Mouse (Mus musculus) embryonic facial prominence, embryonic 11.5 days (tissue): ENCODE measurements around the gene Kctd10. TPM values are rescaled to one million over a fixed set of nuclear protein-coding genes. Genes with fewer than 3 reads are reported as not detected.

ENCODE experiments used
- ATAC-seq: fragments of 200-750 bp; cut with Nextera tagmentation; replicated peaks from 2 replicates; pipeline ENCODE4 v1.8.0; 2017; ENCODE audit warnings: low read depth; ENCODE audit not compliant: insufficient number of reproducible peaks, low FRiP score, low TSS enrichment
- DNase-seq: peaks from one replicate; pipeline ENCODE4 v3.0.0-alpha.2; 2015; ENCODE audit warnings: low spot score
- H3K27ac ChIP-seq: fragments of 300-500 bp; sonication (generic); replicated peaks from 2 replicates; pipeline ENCODE4 v1.5.1; 2014; ENCODE audit warnings: mild to moderate bottlenecking, low read depth, low read length, control low read depth
- H3K27me3 ChIP-seq: fragments of 300-500 bp; sonication (generic); 2 replicates; pipeline ENCODE4 v1.6.1; 2014; ENCODE audit warnings: mild to moderate bottlenecking, low read length, moderate library complexity, mixed read lengths; ENCODE audit not compliant: control insufficient read depth, insufficient read depth
- H3K36me3 ChIP-seq: fragments of 300-500 bp; sonication (generic); replicated peaks from 2 replicates; pipeline ENCODE4 v1.6.1; 2014; ENCODE audit warnings: low read depth, mild to moderate bottlenecking, low read length, moderate library complexity, mixed read lengths; ENCODE audit not compliant: control insufficient read depth, insufficient read depth
- H3K4me1 ChIP-seq: fragments of 300-500 bp; sonication (generic); 2 replicates; pipeline ENCODE4 v1.6.1; 2014; ENCODE audit warnings: low read length, mixed read lengths; ENCODE audit not compliant: control insufficient read depth, insufficient read depth
- H3K4me2 ChIP-seq: fragments of 300-500 bp; sonication (generic); 2 replicates; pipeline ENCODE4 v1.6.1; 2014; ENCODE audit warnings: low read depth, mild to moderate bottlenecking, control low read depth, low read length, moderate library complexity
- H3K4me3 ChIP-seq: fragments of 300-500 bp; sonication (generic); 2 replicates; pipeline ENCODE4 v1.5.1; 2014; ENCODE audit warnings: low read depth, low read length, control low read depth
- H3K9ac ChIP-seq: fragments of 300-500 bp; sonication (generic); replicated peaks from 2 replicates; pipeline ENCODE4 v1.6.1; 2014; ENCODE audit warnings: mild to moderate bottlenecking, control low read depth, low read length
- H3K9me3 ChIP-seq: fragments of 300-500 bp; sonication (generic); replicated peaks from 2 replicates; pipeline ENCODE4 v1.6.1; 2016; ENCODE audit warnings: mild to moderate bottlenecking, low read length, inconsistent platforms, mixed read lengths; ENCODE audit not compliant: control insufficient read depth
- WGBS: fragments of 180-500 bp; shearing (Covaris S2); extraction: QIAGEN DNeasy Blood & Tissue Kit; methylation state at CpG from one replicate; pipeline ENCODE4 v1.1.7; 2014; 5-methylcytosine and 5-hydroxymethylcytosine counted together
- polyA plus RNA-seq: library from polyadenylated mRNA; unstranded; fragments of >200 nt; fragmentation: Nextera tagmentation; extraction: Ambion mirVana; gene quantifications from 2 replicates; pipeline ENCODE4 v1.2.1, GENCODE M21; 2014

Kctd10 gene
- polyA plus RNA-seq, 1 experiment from 2014 or later: 110 TPM

- Histone ChIP-seq H3K4me2 (no peak overlapping the region), H3K4me1 (peaks cover 3% of the 10 kb centered on the region; the same call in 1 of the 2 replicates), H3K9ac (no peak overlapping the region), H3K9me3 (no peaks in the 10 kb centered on the region), H3K4me3 (no peak overlapping the region), H3K27ac (no peak overlapping the region), H3K27me3 (no peaks in the 10 kb centered on the region), H3K36me3 (no peaks in the 10 kb centered on the region)
- DNase-seq (peak; percentile 85), ATAC-seq (0 out of 2 replicates have a peak, but pooled peaks have one; percentile 58)
- 27% methylated on average over 7 of the region's 7 CpGs for WGBS
Observed at GRCm38 (mm10) chr5:114356250-114356935, 23.9 kb downstream of the Kctd10 start.

- DNase-seq (no peak), ATAC-seq (no peak)
- H3K4me3 ChIP-seq: no peak overlapping the region
- H3K4me1 ChIP-seq: no peaks in the 10 kb centered on the region
- H3K36me3 ChIP-seq: no peaks in the 10 kb centered on the region
- H3K9me3 ChIP-seq: no peaks in the 10 kb centered on the region
- no peaks in the 10 kb centered on the region for H3K27me3 ChIP-seq
- 60% methylated on average over 10 of the region's 10 CpGs for WGBS
- no peak overlapping the region for H3K4me2 ChIP-seq
- no peak overlapping the region for H3K27ac ChIP-seq
- no peak overlapping the region for H3K9ac ChIP-seq
Observed at GRCm38 (mm10) chr5:114351490-114351889, 28.8 kb downstream of the Kctd10 start.

GRCm38 (mm10) chr5:114347005-114347404 is 33.3 kb downstream of the Kctd10 start:
- Histone ChIP-seq H3K36me3 (no peaks in the 10 kb centered on the region), H3K9ac (no peak overlapping the region), H3K27me3 (no peaks in the 10 kb centered on the region), H3K4me2 (no peak overlapping the region), H3K9me3 (no peaks in the 10 kb centered on the region), H3K4me1 (no peaks in the 10 kb centered on the region), H3K4me3 (no peak overlapping the region), H3K27ac (no peak overlapping the region)
- WGBS: 85% methylated on average over 10 of the region's 10 CpGs
- DNase-seq: no peak
- ATAC-seq: no peak

DNA sequence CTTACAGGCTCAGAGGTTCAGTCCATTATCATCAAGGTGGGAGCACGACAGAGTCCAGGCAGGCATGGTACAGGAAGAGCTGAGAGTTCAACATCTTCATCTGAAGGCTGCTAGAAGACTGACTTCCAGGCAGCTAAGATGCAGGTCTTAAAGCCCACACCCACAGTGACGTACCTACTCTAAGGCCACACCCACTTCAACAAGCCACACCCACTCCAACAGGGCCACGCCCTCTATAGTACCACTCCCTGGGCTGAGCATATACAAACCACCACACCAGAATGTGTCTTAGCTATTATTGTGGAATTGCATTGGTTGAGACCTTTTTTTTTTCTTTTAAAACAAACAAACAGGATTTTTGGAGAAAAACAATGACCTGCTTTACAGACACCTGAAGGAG is 34.8 kb downstream of the Kctd10 start:
- H3K27ac ChIP-seq: no peak overlapping the region
- no peak overlapping the region for H3K9ac ChIP-seq
- H3K4me3 ChIP-seq: no peak overlapping the region
- H3K36me3 ChIP-seq: no peaks in the 10 kb centered on the region
- no peak for ATAC-seq
- no peaks in the 10 kb centered on the region for H3K4me1 ChIP-seq
- peak; percentile 23 for DNase-seq
- H3K9me3 ChIP-seq: no peaks in the 10 kb centered on the region
- no peak overlapping the region for H3K4me2 ChIP-seq
- 62% methylated on average over 3 of the region's 3 CpGs for WGBS
- no peaks in the 10 kb centered on the region for H3K27me3 ChIP-seq

DNA sequence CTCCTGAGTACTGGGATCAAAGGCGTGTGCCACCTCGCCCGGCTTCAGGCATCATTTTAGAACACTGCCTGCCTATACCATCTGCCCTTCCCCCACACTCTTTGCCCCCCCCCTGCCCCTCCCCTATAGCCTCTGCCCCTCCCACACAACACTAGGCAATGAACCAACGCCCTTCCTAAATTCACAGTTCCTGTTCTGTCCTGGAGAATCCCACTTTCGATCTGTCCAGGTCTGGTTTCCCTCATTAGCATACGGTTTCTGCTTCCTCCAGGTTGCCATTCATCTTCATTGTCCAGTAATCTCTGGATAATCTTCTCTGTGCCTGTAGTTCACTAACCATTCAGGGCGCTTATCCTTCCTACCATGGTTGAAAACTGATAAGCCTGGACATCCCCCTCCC is 36.7 kb downstream of the Kctd10 start:
- H3K4me3 ChIP-seq: no peak overlapping the region
- no peaks in the 10 kb centered on the region for H3K9me3 ChIP-seq
- DNase-seq: no peak
- 87% methylated on average over 7 of the region's 7 CpGs for WGBS
- H3K36me3 ChIP-seq: no peaks in the 10 kb centered on the region
- no peak for ATAC-seq
- H3K4me1 ChIP-seq: no peaks in the 10 kb centered on the region
- no peaks in the 10 kb centered on the region for H3K27me3 ChIP-seq
- no peak overlapping the region for H3K27ac ChIP-seq
- H3K9ac ChIP-seq: no peak overlapping the region
- no peak overlapping the region for H3K4me2 ChIP-seq

DNA sequence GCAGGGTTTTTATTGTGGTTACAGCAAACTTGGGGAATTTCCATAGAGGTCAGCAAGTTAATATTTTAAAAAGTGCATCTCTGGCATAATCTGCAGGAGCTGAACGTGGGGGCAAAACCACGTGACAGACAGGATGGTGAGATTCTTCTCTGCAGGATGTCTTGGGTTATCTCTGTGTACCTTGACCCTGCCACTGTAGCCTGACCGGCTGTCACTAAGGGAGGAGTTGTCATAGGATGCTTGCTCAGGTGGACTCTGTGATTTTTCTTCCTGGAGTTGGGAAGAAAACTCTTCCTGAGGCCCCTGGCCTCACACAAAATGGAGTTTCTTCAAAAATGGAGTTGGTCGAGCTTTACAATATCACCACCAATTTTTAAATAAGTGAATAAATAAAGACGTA is 37.3 kb downstream of the Kctd10 start:
- ATAC-seq: no peak
- no peak overlapping the region for H3K9ac ChIP-seq
- no peak overlapping the region for H3K27ac ChIP-seq
- no peaks in the 10 kb centered on the region for H3K27me3 ChIP-seq
- H3K4me3 ChIP-seq: no peak overlapping the region
- no peaks in the 10 kb centered on the region for H3K36me3 ChIP-seq
- WGBS: 82% methylated on average over 5 of the region's 5 CpGs
- no peak for DNase-seq
- no peaks in the 10 kb centered on the region for H3K9me3 ChIP-seq
- no peaks in the 10 kb centered on the region for H3K4me1 ChIP-seq
- H3K4me2 ChIP-seq: no peak overlapping the region

- no peaks in the 10 kb centered on the region for H3K27me3 ChIP-seq
- no peaks in the 10 kb centered on the region for H3K36me3 ChIP-seq
- H3K4me3 ChIP-seq: no peak overlapping the region
- ATAC-seq: no peak
- no peaks in the 10 kb centered on the region for H3K4me1 ChIP-seq
- peak; percentile 79 for DNase-seq
- H3K27ac ChIP-seq: no peak overlapping the region
- no peak overlapping the region; the same call in 1 of the 2 replicates for H3K9ac ChIP-seq
- H3K9me3 ChIP-seq: no peaks in the 10 kb centered on the region
- WGBS: 18% methylated on average over 16 of the region's 16 CpGs
- H3K4me2 ChIP-seq: peak overlapping the region; percentile 25; the same call in 1 of the 2 replicates
Observed at GRCm38 (mm10) chr5:114323791-114324507, 56.4 kb downstream of the Kctd10 start.

DNA sequence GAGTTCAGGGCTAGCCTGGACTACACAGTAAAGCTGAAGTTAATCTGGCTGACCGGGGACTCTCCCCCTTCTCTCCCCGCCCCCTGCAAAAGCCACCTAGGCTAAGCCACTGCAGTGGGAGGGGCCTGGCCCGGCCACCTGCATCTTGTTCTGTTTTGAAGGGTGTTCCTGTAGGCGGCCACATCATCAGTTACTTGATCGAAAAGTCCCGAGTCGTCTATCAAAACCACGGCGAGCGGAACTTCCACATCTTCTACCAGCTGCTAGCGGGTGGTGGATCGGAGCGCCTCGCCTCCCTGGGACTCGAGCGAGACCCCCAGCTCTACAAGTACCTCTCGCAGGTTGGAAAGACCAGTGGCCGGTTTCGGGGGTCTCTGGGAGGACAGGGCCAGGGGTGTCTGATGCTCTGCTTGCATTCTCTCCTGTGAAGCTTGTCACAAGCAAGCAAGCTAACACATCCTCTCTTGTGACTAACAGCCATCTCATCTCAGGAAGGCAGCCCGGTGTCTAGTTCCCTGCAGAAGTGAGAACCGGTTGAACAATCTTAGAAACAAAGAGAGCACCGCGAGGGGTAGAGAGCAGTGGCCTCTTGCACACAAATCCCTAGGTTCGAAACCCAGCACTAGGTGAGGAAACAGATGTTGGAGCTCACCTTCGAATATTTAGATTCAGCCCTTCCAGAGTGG is 57.1 kb downstream of the Kctd10 start:
- Histone ChIP-seq H3K4me3 (no peak overlapping the region), H3K9me3 (no peaks in the 10 kb centered on the region), H3K27ac (no peak overlapping the region), H3K9ac (no peak overlapping the region), H3K4me1 (no peaks in the 10 kb centered on the region), H3K27me3 (no peaks in the 10 kb centered on the region), H3K4me2 (no peak overlapping the region), H3K36me3 (no peaks in the 10 kb centered on the region)
- no peak for DNase-seq
- no peak for ATAC-seq
- WGBS: 54% methylated on average over 25 of the region's 25 CpGs
